Mouse (Mus musculus): ENCODE data around the gene Acap1.
"Not testable (repeated sequence)": the region's sequence is repeated elsewhere in the genome, so short reads cannot be mapped to it uniquely, and the experiment has no call there.

Acap1 gene

GRCm38 (mm10) chr11:69921114-69922011, 26.0 kb upstream of the Acap1 start, which contains the start of gene Eif5a:
Eif5a (minus strand) TSS chr11:69921958.
- peak; percentile 100 for DNase-seq (ENCODE audit: low read depth, low spot score)

GRCm38 (mm10) chr11:69920266-69921031, 25.1 kb upstream of the Acap1 start:
- DNase-seq (ENCODE audit: low read depth, low spot score): no peak

DNA sequence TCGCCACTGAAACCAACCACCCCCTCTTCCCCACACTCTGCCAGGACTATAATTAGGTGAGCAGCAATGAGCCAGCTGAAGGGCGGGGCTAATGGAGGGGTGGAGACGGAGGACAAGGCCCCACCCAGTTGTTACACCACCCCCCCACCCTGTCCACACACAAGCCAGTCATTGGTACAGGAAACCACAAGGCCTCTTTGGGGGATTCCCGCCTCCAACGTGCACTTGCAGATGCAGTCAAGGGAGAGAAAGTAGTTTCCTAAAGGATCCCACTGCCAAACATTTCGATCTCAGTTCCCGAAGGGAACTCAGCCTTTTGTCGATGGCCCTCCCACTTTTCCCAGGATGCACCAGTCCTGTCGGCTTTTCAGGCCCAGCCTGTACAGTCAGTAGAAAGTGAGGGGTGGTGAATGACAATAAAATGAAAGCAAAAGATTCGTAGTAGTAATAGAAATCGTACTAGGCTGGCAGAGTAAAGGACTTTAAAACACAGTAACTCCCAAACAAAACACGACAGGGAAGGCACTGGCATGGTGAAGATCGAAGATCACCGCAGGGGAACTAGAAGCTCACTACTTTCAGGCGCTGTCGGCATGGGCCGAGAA, 24.4 kb upstream of the Acap1 start:
- DNase-seq (ENCODE audit: low read depth, low spot score): no peak

GRCm38 (mm10) chr11:69919053-69919452, 23.7 kb upstream of the Acap1 start:
- no peak for DNase-seq (ENCODE audit: low read depth, low spot score)

DNA sequence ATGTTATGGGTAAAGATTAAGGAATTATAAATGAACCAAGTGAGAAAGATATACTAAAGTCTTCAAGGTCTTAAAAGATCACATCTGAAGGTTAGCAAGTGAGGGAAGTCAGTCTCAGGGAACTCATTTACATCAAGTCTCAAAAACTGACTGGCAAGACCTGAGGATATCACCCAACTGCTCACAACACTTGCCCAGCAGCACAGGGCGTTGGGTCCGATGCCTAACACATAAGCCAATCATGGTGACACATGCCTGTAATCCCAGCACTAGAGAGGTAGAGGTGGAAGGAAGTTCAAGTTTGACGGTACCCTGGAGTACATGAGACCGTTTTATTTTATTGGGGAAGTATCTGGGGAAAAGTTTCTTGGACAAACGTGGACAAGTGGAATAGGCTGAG, 22.8 kb upstream of the Acap1 start:
- DNase-seq (ENCODE audit: low read depth, low spot score): no peak

DNA sequence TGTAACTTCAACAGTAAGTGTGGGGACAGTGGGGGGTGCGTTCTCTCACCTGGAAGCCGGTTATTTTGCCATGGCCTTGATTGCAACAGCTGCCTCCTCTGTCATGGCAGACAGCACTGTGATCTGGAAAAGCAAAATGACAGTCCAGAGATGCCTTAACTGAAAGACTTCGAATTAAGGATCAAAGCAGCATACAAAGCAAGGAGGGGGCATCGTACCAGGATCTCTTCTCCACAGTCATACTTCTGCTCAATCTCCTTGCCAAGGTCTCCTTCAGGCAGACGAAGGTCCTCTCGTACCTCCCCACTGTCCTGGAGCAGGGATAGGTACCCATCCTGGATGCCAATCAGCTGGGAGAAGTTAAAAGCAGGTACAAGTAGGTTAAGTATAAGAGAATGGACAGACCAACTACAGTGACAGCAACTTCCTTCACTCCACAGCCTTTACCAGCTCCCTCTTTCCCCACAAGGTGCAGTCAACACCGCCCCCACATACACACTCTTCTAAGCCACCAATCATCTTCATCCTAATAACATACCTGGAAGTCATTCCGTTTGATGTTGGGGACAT, 22.1 kb upstream of the Acap1 start:
- DNase-seq (ENCODE audit: low read depth, low spot score): no peak

DNA sequence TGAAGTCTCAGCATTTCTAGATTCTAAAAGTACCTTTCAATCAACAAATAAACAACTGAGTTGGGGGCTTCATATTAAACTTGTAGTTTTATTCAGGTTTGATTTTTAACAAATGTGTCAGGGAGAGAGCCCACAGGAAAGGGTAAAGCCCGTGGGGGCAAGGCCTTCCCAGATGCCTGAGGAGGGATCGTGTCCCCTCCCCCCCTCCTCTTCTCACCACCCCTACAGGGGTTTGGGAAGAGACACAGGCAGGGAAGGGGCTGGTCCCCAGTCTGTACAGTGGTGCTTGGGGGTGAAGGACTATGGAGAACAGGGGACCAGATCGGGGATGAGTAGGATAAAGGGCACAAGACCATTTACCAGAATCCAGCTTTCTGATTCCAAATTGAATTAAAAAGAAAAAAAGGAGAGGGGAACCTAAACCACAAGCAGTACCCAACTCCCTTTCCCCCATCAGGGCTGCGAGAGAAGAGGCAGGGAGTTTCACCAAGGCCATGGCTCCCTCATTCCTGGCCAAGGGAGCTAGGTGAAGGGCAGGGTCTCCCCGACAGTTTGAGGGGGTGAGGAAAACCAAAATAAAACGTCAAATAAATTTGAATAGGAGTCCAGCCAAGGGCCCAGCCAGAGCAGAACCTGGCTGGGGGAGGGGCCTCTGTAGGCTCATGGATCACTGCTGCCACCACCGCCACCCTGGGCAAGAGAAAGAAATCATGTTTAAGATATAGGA, 21.5 kb upstream of the Acap1 start:
- not testable (repeated sequence) for DNase-seq (ENCODE audit: low read depth, low spot score)

DNA sequence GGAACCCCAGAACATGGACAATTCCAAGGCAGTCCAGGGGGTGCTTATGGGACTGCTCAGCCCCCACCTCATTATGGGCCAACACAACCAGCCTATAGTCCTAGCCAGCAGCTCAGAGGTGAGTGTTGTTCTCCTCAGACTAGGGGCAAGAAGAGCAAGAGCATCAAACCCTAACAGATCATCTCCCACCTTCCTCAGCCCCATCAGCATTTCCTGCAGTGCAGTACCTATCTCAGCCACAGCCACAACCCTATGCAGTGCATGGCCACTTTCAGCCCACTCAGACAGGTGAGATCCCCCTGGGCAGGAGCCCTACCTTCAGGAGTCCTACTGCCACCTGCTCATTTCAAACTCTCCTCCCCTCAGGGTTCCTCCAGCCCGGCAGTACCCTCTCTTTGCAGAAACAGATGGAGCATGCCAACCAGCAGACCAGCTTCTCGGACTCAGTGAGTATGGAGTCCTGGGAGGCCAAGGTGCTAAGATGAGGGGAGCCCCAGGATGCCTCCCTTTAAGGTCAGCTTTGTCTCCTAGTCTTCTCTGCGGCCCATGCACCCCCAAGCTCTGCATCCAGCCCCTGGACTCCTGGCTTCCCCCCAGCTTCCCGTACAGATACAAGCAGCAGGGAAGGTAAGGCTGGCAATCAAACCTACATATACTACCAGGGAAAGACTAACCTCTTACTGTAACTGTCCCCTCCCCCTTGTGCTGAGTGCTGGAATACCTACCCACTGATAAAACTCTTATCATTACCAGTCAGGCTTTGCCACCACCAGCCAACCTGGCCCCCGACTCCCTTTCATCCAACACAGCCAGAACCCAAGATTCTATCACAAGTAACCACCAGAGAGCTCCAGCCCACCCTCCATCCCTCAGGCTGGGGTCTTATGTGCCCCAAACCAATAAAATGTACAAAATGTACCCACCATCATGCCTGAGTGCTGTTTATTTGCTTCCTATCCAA, 20.6 kb upstream of the Acap1 start:
- DNase-seq (ENCODE audit: low read depth, low spot score): no peak

GRCm38 (mm10) chr11:69914917-69915430, 19.6 kb upstream of the Acap1 start:
- DNase-seq (ENCODE audit: low read depth, low spot score): no peak

DNA sequence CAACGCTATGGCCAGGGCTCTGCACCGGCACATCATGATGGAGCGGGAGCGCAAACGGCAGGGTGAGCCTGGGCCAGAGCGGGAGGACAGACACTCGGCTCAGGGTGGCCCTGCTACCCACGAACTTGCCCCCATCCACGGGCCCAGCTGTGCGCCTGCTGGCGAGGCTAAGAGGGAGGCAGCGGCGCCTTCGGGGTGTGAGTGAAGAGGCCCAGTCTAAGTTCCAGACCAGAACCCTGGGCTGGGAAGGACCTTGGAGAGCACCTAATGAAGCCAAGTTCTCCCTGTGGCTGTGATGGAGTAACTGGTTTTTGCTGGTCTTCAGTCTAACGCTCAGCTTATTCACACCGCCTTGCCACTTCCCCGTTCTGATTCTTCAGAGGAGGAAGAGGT, 19.0 kb upstream of the Acap1 start:
- DNase-seq (ENCODE audit: low read depth, low spot score): no peak

DNA sequence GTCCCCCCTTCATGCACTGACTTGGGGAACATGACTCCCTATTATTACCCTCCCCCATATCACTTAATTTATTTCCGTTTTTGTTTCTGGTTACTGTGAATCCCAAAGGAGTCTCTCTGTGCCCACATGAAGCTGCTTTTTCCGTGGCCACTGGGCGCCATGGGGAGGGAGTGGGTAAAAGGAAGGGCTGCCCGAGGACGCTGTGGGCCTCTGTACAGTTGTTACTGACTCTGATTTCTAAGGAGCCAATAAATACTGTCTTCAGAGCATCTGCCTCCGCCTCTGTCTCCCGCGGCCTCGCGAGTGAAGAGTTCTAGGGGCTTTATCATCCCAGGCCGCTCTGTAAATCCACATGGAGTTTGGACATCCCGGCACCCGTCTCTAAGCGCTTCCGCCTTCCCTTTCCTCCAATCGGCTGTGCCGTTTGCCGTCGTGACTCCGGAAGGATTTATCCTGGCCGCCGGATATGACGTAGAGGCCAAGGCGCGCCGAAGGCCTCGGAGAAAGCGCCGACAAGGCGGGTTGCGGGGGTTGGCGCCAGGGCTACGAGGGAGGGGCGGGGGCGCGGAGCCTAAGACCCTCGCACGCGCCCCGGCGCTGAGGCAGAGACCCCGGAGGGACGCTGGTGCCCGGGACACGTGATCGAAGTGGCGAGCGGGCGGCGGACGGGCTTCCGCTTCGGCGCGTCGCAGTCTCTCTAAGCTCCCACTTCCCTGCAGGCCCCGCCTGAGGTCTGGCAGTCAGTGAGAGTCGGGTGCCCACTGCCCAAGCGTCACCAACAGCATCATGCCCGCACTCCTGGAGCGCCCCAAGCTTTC, 18.4 kb upstream of the Acap1 start, which contains the start of gene Gps2:
Gps2 (plus strand) TSS at position 335 of the 818 bp plus-strand sequence.
- DNase-seq (ENCODE audit: low read depth, low spot score): peak; percentile 93

DNA sequence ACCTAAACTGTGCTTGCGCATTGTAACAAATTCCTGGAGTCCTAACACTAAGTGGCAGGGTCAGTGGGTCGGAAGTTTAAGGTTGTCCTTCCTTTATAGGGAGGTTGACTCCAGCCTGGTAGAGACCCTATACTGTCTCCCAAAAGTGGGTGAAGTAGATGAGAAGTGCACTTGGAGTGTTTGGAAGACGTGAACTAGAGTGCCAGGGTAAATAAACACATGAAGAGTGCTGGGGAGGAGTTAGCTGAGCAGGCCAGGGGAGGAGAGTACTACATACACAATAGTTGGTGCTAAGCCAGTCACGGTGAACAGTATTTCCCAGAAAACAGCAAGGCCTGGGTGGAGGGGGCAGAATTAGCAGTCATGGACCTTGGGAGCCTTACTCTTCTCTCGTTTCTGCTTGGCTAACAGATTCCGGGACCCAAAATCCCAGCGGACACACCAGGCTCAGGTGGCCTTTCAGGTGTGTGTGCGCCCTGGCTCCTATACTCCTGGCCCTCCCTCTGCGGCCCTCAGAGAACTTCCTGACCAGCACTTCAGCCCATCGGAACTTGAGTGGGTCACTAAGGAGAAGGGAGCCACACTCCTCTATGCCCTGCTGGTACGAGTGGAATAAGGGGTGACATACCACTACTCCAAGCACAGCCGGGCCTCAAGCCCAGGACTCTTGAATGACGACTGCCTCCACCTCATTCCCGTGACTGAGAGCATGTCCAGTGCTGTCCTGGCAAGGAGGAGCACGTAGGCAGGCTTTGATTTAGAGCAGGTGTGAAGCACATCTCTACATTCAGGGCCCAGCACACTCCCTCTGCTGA, 17.6 kb upstream of the Acap1 start:
- no peak for DNase-seq (ENCODE audit: low read depth, low spot score)

DNA sequence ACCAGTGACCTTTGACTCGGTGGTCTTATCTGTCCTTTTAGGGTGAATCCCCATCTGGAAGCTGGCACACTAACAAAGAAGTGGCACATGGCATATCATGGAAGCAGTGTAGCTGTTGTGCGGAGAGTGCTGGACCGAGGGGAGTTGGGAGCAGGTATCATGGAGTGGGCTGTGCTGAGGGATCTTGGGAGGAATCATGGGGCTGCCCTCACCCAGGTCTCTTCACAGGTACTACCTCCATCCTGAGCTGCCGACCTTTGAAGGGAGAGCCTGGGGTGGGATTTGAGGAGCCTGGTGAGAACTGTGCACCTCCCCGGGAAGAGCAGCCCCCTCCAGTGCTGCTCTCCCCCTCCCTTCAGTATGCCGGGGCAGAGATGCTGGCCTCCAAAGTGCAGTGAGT, 16.4 kb upstream of the Acap1 start:
- no peak for DNase-seq (ENCODE audit: low read depth, low spot score)

GRCm38 (mm10) chr11:69910781-69911560, 15.6 kb upstream of the Acap1 start:
- no peak for DNase-seq (ENCODE audit: low read depth, low spot score)

DNA sequence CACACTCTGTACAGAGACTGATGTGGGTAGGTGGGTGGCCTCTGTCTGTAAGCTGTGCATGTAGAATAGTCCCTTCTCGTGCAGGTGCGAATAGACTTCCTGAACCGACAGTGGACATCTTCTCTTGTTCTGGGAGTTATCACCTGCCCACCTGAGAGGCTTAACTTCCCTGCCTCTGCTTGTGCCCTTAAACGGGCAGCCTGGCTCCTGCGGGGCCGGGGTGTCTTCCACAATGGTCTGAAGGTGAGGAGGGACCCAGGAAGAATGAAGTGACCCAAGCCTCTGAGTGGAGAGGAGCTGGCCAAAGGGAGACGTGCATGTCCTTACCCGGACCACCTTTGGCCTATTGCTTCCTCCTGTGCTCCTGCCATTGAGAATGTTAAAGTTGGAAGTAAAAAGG, 14.8 kb upstream of the Acap1 start:
- DNase-seq (ENCODE audit: low read depth, low spot score): no peak

DNA sequence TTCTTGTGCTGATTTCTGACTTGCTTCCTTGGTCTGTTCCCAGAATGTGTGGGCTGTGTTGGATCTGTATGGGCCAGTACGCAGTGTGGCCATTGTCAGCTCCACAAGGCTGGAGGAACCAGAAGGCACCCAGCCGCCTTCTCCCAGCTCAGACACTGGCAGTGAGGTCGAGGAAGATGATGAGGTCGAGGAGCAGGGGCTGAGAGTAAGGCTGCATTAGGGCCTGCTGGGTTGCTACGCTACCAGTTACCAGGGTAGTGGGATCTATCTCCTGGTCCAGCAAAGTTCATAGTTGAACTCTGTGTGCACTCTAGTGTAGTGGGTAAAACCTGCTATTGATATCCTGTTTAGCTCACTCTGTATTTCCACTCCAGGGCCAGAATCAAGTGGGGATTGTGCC, 13.8 kb upstream of the Acap1 start:
- DNase-seq (ENCODE audit: low read depth, low spot score): no peak

GRCm38 (mm10) chr11:69908645-69909044, 13.3 kb upstream of the Acap1 start:
- no peak for DNase-seq (ENCODE audit: low read depth, low spot score)

Data from brain, embryonic 18.5 days (tissue).